Mouse (Mus musculus) cerebellum, postnatal 36 days (tissue): ENCODE results near the gene Ttc23l.
"Not testable (repeated sequence)": the region's sequence is repeated elsewhere in the genome, so short reads cannot be mapped to it uniquely, and the experiment has no call there.

Experiments used
- DNase-seq, 2 experiments: peaks; one replicate each; pipeline ENCODE4 v3.0.0; 2021 to 2022; ENCODE audit warnings: mixed read lengths in 2 of 2

The Ttc23l gene

GRCm38 (mm10) chr15:10506099-10506498 is 52.4 kb downstream of the Ttc23l start:
- DNase-seq: no peak

DNA sequence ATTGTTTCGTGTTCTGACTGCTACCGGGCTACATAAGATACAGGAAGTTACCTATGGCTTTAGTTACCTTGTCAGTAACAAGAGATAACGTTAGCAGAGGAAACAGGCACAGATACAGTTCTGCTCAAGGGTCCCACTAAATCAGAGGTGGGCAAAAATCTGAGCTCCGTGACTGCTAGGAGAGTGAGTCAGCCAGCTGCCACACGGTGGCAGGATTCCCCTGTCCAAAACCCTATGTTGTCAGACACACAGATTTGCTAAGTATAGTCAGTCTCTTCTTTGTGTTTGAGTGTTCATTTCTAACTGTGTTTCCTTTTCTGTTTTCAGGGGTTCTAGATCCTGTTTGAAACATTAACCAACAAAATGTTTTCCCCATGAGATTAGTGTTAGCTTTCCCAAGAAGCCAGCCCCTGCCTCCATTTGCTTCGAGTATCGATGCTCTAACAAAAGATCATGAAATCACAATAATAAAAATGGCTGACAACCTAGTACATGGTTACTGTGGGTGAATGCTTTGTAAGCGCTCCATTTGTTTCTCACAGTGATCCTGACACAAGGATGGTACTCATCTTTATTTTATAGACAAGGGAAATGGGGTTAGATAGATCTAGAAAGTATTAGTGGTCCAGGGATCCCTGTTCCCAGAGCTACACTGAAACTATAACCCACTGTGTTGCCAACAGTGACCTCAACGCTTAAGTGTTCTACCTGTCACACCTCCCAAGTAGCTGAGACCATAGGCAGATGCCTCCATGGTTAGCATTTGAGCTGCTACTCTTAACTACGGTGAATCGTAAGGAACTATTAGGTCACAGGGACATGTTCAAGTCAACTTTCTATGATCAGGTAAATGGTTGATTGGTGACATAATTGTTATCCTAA is 57.4 kb downstream of the Ttc23l start:
- peak; percentile 6 to 14 for DNase-seq

GRCm38 (mm10) chr15:10500035-10500434 is 58.4 kb downstream of the Ttc23l start:
- no peak for DNase-seq

GRCm38 (mm10) chr15:10499593-10499992 is 58.9 kb downstream of the Ttc23l start:
- DNase-seq: no peak

DNA sequence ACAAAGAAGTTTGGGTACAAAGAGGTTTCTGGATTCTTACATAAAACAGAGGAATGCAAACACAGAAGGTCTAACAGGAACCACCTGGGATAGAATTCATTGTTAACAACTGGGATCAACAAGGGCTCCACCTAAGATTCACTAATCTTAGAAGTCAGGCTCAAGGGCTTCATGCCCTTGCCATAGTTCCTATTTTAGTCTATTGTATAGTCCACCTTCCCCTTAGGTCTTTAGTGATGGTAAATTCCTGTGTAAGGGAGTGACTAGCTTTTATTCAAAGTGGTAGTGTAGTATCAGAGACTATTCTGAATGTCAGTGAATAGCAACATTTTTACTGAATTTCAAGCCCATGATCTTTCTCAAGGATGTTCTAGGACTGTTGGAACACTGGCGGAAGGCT is 61.8 kb downstream of the Ttc23l start:
- DNase-seq: not testable (repeated sequence)

DNA sequence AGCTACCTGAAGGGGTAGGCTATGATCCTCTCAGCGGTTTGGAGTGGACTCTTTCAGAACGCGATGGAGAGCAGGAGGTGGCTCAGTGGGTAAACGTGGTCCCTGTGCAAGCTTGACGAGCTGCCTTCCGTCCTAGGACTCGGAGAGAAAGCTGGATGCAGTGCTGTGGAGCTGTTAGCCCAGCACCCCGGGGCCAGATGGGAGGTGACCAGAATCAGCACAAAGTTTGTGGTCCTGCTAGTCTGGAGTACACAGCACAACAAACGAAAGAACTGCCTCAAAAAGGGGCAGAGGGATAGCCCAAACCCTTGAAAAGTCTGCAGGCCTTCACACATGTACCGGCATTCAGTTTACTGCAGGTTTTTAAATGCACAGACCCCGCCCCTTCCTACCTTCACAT is 62.5 kb downstream of the Ttc23l start:
- no peak for DNase-seq

DNA sequence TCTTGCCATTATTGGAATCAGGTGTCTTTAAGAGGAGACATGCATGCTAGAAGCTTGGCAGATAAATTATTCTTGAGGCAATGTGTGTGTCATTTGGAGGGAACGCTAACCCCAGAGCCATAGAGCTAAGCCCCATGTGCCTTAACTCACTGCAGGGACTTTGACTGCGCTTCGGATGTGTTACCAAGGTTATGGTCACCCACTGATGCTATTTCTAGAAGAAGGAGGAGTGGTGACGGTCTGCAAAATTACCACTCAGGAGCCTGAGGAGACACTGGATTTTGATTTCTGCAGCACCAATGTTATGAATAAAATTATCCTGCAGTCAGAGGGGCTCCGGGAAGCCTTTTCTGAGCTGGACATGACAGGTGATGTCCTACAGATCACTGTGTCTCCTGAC is 68.4 kb downstream of the Ttc23l start:
- DNase-seq: no peak

DNA sequence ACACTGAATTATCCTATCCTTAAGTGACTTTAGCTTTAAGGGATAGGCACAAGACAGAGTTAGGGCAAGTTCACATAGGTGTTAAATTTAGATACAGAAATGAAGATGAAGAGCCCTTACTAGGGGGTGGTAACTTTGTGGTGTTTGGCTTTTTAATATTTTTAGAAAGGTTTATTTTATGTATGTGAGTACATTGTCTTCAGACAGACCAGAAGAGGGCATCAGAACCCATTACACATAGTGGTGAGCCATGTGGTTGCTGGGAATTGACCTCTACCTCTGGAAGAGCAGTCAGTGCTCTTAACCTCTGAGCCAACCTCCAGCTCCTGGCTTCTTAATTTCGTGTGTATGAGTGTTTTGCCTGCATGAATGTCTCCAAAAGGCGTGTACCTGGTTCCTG is 71.2 kb downstream of the Ttc23l start:
- DNase-seq: no peak

DNA sequence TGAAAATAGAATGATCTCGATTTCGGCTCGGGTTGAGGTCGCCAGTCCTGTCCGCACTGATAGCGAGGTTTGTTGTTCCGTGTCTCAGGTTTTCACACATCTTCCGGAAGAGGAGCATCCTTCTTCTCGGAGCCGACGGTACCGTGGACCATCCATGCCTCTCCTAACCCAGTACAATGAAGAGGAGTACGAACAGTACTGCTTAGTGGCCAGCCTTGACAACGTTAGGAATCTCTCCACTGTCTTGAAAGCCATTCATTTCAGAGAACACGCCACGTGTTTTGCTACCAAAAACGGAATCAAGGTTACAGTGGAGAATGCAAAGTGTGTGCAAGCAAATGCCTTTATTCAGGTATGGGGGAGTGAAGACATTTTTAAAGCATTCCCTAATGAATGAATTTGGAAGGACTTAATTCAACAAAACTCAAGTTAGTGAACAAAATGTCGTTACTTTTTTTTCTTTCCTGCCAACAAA is 72.1 kb downstream of the Ttc23l start:
- DNase-seq: no peak

- DNase-seq: peak; percentile 94 to 96
Measured at GRCm38 (mm10) chr15:10485484-10486364, 72.7 kb downstream of the Ttc23l start, which contains the start of the genes Brix1 and Rad1. Brix1 (minus strand) TSS chr15:10485947. Rad1 (plus strand) TSS chr15:10486018.

- peak in 1 of 2 experiments; percentile 10 for DNase-seq
Measured at GRCm38 (mm10) chr15:10470941-10471340, 87.5 kb downstream of the Ttc23l start.

- DNase-seq: peak; percentile 85 to 89
Measured at GRCm38 (mm10) chr15:10470151-10470831, 88.2 kb downstream of the Ttc23l start, which contains the start of gene Dnajc21. Dnajc21 (minus strand) TSS chr15:10470516.

- no peak for DNase-seq
Measured at GRCm38 (mm10) chr15:10469641-10470150, 88.8 kb downstream of the Ttc23l start.

- DNase-seq: no peak
Measured at GRCm38 (mm10) chr15:10468761-10469160, 89.7 kb downstream of the Ttc23l start.

GRCm38 (mm10) chr15:10464678-10465077 is 93.8 kb downstream of the Ttc23l start:
- no peak for DNase-seq

DNA sequence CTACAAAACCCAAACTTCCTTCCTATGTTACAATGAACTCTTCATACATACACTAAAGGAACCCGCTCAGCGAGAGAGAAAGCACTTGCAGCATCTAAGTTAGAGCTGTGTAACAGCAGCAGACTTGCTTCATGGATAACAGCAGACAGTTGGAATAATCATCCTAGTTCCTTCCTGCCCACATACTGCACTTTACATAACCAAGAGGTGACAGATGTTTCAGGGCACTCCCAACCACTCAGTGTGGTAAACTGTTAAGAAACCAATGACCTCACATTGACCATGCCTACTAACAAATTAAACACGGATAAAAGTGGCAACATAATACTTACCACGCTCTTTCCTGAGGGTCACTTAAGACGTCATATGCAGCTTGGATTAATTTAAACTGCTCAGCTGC is 94.9 kb downstream of the Ttc23l start:
- DNase-seq: no peak

- DNase-seq: no peak
Measured at GRCm38 (mm10) chr15:10460986-10461385, 97.5 kb downstream of the Ttc23l start.
